Mouse (Mus musculus): ENCODE results near the gene Tnc. TPM values are rescaled to one million over a fixed set of nuclear protein-coding genes. Genes with fewer than 3 reads are reported as not detected.

Gene Tnc
- 5.9 and 6.6 TPM in 2 replicates for polyA plus RNA-seq (2012; rRNA removed)

DNA sequence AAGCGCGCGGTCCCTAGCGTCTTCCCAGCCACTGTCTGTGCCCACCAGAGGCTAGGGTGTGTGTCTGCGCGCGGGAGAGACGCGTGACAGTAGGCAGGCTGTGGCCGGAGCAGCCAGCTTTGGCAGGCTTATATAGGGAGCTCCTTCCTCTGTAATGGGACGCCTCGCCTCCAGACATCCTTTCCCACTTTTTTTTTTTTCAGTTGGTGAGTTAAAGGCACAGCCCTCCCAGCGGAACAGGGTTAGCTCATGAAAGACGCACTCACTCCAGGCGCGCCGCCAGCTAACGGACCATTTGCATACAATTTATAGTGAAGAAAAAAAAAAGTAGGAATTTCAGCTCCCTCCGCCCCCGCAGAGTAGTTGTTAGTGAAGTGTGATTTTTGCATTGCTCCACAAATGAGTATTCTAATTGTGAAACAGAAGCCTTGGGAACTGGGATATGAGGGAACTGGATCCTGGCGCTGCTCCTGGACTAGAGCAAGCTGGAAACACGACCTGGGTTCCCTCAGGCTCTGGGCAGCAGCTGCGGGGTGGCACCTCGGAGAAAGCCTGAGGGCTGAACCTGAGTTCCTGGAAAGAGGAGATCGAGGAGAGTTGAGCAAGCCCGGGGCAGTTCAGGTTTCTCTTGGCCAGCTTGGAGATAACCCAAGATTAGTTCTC is at the start of gene Tnc:
TSS of gene Tnc (minus strand) at position 185 of the 663 bp plus-strand sequence.
- H3K4me3 ChIP-seq (ENCODE audit: insufficient read depth, low read depth, low read length) = peak within 1 kb of the TSS; percentile 43; the same call in 1 of the 2 replicates
- H3K27ac ChIP-seq (ENCODE audit: insufficient read depth, low read depth, low read length) = no peak within 1 kb of the TSS
- no peak for TF ChIP-seq CTCF (conservative IDR thresholded peaks at IDR 0.05; ENCODE audit: insufficient read depth, insufficient read length, low read depth, low read length)
- no peak for TF ChIP-seq POLR2A (IDR thresholded peaks at IDR 0.05; ENCODE audit: low read depth, low read length)
- DNase-seq = peak; percentile 27
- WGBS = under 1% methylated on average over 26 of the region's 26 CpGs
- H3K27me3 ChIP-seq (replicated peaks; ENCODE audit: control insufficient read depth, insufficient read depth, low read length) = no peaks in the 10 kb centered on the region
- H3K4me1 ChIP-seq (ENCODE audit: control insufficient read depth, insufficient read depth, low read length) = no peaks in the 10 kb centered on the region
- H3K36me3 ChIP-seq (ENCODE audit: control insufficient read depth, insufficient read depth, low read length) = no peaks in the 10 kb centered on the region

DNA sequence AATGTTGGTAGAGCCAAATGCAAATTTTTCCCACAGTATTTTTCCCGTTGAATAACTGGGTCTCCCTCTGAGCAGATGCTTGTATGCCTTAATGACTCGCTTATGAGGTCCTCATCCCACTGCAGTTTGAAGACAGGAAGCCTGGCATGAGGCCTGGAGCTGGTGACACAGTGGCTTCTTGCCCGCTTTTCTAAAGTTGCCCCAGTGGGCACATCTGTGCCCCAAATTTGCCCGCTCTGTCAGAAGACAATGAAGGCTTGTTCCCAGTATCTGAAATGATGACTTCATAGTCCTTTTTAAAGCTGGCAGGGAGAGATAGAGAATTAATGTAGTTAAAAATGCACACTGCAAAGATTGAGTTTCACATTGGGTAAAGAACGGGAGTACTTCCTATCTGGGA is 47.4 kb upstream of the Tnc start:
- no peak for TF ChIP-seq POLR2A (IDR thresholded peaks at IDR 0.05; ENCODE audit: low read depth, low read length)
- TF ChIP-seq CTCF (conservative IDR thresholded peaks at IDR 0.05; ENCODE audit: insufficient read depth, insufficient read length, low read depth, low read length) = no peak
- Histone ChIP-seq H3K27ac (ENCODE audit: insufficient read depth, low read depth, low read length) (no peak overlapping the region), H3K4me1 (ENCODE audit: control insufficient read depth, insufficient read depth, low read length) (no peaks in the 10 kb centered on the region), H3K36me3 (ENCODE audit: control insufficient read depth, insufficient read depth, low read length) (no peaks in the 10 kb centered on the region), H3K4me3 (ENCODE audit: insufficient read depth, low read depth, low read length) (no peak overlapping the region), H3K27me3 (replicated peaks; ENCODE audit: control insufficient read depth, insufficient read depth, low read length) (no peaks in the 10 kb centered on the region)
- no peak for DNase-seq
- 82% methylated on average over 5 of the region's 5 CpGs for WGBS

DNA sequence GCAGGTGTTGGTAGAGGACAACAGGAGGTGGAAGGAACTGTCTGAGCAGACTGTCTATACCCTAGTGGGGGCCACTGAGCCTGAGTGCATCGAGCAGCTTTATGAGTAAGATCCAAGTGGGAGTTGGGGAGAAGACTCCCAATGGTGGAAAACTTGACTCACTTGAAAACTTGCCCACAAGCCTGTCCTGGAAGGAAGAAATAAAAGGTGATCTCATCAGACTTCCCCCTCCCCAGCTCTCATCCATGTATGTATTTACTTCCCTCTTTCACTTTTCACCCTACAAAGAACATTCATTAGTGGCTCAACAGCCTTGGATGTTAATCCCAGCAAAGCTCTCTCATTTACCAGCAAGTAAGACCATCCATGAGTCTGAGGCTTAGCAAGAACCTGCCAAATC is 46.0 kb upstream of the Tnc start:
- no peaks in the 10 kb centered on the region for H3K27me3 ChIP-seq (replicated peaks; ENCODE audit: control insufficient read depth, insufficient read depth, low read length)
- no peaks in the 10 kb centered on the region for H3K4me1 ChIP-seq (ENCODE audit: control insufficient read depth, insufficient read depth, low read length)
- no peaks in the 10 kb centered on the region for H3K36me3 ChIP-seq (ENCODE audit: control insufficient read depth, insufficient read depth, low read length)
- no peak overlapping the region for H3K27ac ChIP-seq (ENCODE audit: insufficient read depth, low read depth, low read length)
- DNase-seq = no peak
- H3K4me3 ChIP-seq (ENCODE audit: insufficient read depth, low read depth, low read length) = no peak overlapping the region
- 81% methylated on average over 1 of the region's 1 CpGs for WGBS
- TF ChIP-seq CTCF (conservative IDR thresholded peaks at IDR 0.05; ENCODE audit: insufficient read depth, insufficient read length, low read depth, low read length) (no peak), POLR2A (IDR thresholded peaks at IDR 0.05; ENCODE audit: low read depth, low read length) (no peak)

DNA sequence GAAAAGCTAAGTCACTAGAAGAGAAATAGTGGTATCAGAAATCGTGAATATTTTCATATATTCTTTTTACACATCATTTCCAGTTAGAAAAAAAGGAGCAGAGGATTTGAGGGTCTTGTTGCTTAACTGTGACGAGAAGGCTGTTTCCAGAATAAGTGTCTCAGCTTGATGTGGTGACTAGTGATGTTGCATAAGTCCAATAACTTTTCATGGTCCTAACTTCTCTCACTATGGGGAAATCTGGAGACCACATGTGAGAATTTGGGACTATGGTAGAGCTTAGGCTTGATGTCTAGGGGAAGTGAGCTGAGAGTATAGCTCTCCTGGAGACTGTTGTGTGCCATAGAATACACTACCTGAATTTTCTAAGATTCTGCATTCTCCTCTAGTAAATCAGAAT is 42.6 kb upstream of the Tnc start:
- H3K36me3 ChIP-seq (ENCODE audit: control insufficient read depth, insufficient read depth, low read length) = no peaks in the 10 kb centered on the region
- no peak overlapping the region for H3K27ac ChIP-seq (ENCODE audit: insufficient read depth, low read depth, low read length)
- 75% methylated on average over 2 of the region's 2 CpGs for WGBS
- H3K27me3 ChIP-seq (replicated peaks; ENCODE audit: control insufficient read depth, insufficient read depth, low read length) = no peaks in the 10 kb centered on the region
- no peak overlapping the region for H3K4me3 ChIP-seq (ENCODE audit: insufficient read depth, low read depth, low read length)
- H3K4me1 ChIP-seq (ENCODE audit: control insufficient read depth, insufficient read depth, low read length) = no peaks in the 10 kb centered on the region
- DNase-seq = no peak
- TF ChIP-seq CTCF (conservative IDR thresholded peaks at IDR 0.05; ENCODE audit: insufficient read depth, insufficient read length, low read depth, low read length) = no peak
- no peak for TF ChIP-seq POLR2A (IDR thresholded peaks at IDR 0.05; ENCODE audit: low read depth, low read length)

- DNase-seq = no peak
- Histone ChIP-seq H3K36me3 (ENCODE audit: control insufficient read depth, insufficient read depth, low read length) (no peaks in the 10 kb centered on the region), H3K4me3 (ENCODE audit: insufficient read depth, low read depth, low read length) (no peak overlapping the region), H3K27me3 (replicated peaks; ENCODE audit: control insufficient read depth, insufficient read depth, low read length) (no peaks in the 10 kb centered on the region), H3K27ac (ENCODE audit: insufficient read depth, low read depth, low read length) (no peak overlapping the region), H3K4me1 (ENCODE audit: control insufficient read depth, insufficient read depth, low read length) (no peaks in the 10 kb centered on the region)
- TF ChIP-seq POLR2A (IDR thresholded peaks at IDR 0.05; ENCODE audit: low read depth, low read length) = no peak
- no peak for TF ChIP-seq CTCF (conservative IDR thresholded peaks at IDR 0.05; ENCODE audit: insufficient read depth, insufficient read length, low read depth, low read length)
- 92% methylated on average over 2 of the region's 2 CpGs for WGBS
Measured at GRCm38 (mm10) chr4:64087675-64088074, 40.9 kb upstream of the Tnc start.

DNA sequence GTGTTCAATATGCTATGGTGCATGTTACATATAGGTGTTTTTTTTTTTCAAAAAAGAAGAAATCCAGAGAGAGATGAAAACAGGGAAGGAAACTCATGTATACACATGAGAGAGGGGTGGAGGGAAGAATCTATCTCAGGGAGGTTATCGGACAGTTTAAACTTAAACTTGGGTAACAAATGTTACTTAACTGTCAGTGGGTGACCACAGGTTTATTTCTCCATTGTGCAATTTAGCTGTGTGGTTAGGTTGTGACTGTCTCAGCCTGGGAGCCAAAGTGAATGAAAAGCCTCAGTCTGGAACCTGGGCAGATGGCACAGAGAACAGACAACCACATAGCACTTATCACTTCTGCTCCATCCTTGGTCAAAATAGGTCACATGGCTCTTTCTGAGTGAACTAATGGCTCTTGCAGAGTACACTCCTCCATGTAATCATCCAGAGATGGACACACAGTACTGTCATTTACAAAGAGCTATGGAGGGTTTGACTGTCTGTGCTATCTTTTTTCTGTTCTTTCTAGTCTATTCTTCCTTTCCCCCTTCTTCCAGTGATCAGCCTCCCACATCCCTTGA is 39.3 kb upstream of the Tnc start:
- no peaks in the 10 kb centered on the region for H3K27me3 ChIP-seq (replicated peaks; ENCODE audit: control insufficient read depth, insufficient read depth, low read length)
- WGBS = 98% methylated on average over 1 of the region's 1 CpGs
- no peaks in the 10 kb centered on the region for H3K4me1 ChIP-seq (ENCODE audit: control insufficient read depth, insufficient read depth, low read length)
- no peak overlapping the region for H3K27ac ChIP-seq (ENCODE audit: insufficient read depth, low read depth, low read length)
- H3K4me3 ChIP-seq (ENCODE audit: insufficient read depth, low read depth, low read length) = no peak overlapping the region
- no peak for DNase-seq
- TF ChIP-seq CTCF (conservative IDR thresholded peaks at IDR 0.05; ENCODE audit: insufficient read depth, insufficient read length, low read depth, low read length) (no peak), POLR2A (IDR thresholded peaks at IDR 0.05; ENCODE audit: low read depth, low read length) (no peak)
- H3K36me3 ChIP-seq (ENCODE audit: control insufficient read depth, insufficient read depth, low read length) = no peaks in the 10 kb centered on the region

- WGBS = 64% methylated on average over 5 of the region's 5 CpGs
- Histone ChIP-seq H3K36me3 (ENCODE audit: control insufficient read depth, insufficient read depth, low read length) (no peaks in the 10 kb centered on the region), H3K27me3 (replicated peaks; ENCODE audit: control insufficient read depth, insufficient read depth, low read length) (no peaks in the 10 kb centered on the region), H3K4me1 (ENCODE audit: control insufficient read depth, insufficient read depth, low read length) (no peaks in the 10 kb centered on the region), H3K27ac (ENCODE audit: insufficient read depth, low read depth, low read length) (no peak overlapping the region), H3K4me3 (ENCODE audit: insufficient read depth, low read depth, low read length) (no peak overlapping the region)
- DNase-seq = no peak
- TF ChIP-seq POLR2A (IDR thresholded peaks at IDR 0.05; ENCODE audit: low read depth, low read length) (no peak), CTCF (conservative IDR thresholded peaks at IDR 0.05; ENCODE audit: insufficient read depth, insufficient read length, low read depth, low read length) (no peak)
Measured at GRCm38 (mm10) chr4:64083858-64084257, 37.0 kb upstream of the Tnc start.
